ENCODE assay signal across 29 mouse cellular contexts in the genomic region with DNA sequence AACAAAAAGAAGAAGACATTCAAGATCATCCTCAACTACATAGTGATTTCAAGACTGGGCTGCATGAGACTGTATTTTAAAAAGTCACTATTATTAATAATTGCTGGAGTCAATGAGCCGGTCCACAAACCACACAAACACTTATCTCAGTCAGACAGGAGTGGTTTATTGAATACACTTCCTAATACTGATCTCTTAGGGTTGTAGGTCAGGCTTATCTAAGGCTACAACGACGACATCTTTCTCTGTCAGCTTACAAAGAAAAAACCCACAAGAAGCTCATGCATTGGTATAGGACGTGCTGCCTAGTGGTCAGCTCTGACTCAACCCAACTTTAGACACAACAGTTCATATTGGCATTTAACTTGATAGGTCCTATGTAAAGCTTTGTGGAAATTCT. TPM values are rescaled to one million over a fixed set of nuclear protein-coding genes. Genes with fewer than 3 reads are reported as not detected.
DNase-seq lines count a peak whose midpoint lies in the region; ATAC-seq lines count a peak whose summit lies in the region.
"Had no signal": no experiment of that assay in that cellular context is flagged by ENCODE, and none has a peak within 500 bp of the region (broad histone marks: within the 10 kb centered on the region; RNA-seq: fewer than 3 reads in every experiment).

No protein-coding gene starts in this region.

- no peak overlapping the region for H3K4me2 ChIP-seq in liver, embryonic 12.5 days
- no peak overlapping the region for H3K4me2 ChIP-seq in liver, embryonic 16.5 days (ENCODE audit: low read depth, low read length)
- H3K4me2 ChIP-seq: embryonic facial prominence, embryonic 15.5 days; heart, embryonic 12.5 days; hindbrain, embryonic 12.5 days had no signal

- H3K9ac ChIP-seq in liver, embryonic 12.5 days, result no peak overlapping the region
- H3K9ac ChIP-seq in liver, embryonic 16.5 days (ENCODE audit: low read depth, low read length), result no peak overlapping the region
- H3K9ac ChIP-seq: embryonic facial prominence, embryonic 15.5 days; heart, embryonic 12.5 days; hindbrain, embryonic 12.5 days had no signal

- DNase-seq in layer of hippocampus, adult 8-10 months (ENCODE audit: low spot score in 2 of 2), result no peak
- DNase-seq in left cerebral cortex, postnatal 36 days (ENCODE audit: low spot score in 2 of 2), result no peak
- DNase-seq in heart, adult 18-20 months, result no peak
- no peak for DNase-seq in hindbrain, embryonic 10.5 days (ENCODE audit: low spot score)
- DNase-seq: adrenal gland, postnatal 14 days; B cell, adult 2 months; cerebellum, adult 11-12 months; cerebellum, adult 9-10 months; cerebellum, postnatal 25 days; embryo, embryonic 11 days; gastrocnemius, adult 2 months had no signal

- H3K27ac ChIP-seq in liver, embryonic 12.5 days, result no peak overlapping the region
- no peak overlapping the region for H3K27ac ChIP-seq in liver, embryonic 16.5 days (ENCODE audit: low read length)
- H3K27ac ChIP-seq in hindbrain, embryonic 10.5 days, result no peak overlapping the region
- H3K27ac ChIP-seq: embryonic facial prominence, embryonic 15.5 days; forebrain, embryonic 10.5 days; gastrocnemius, adult 2 months; hindbrain, embryonic 12.5 days had no signal

- peak; percentile 95 for ATAC-seq in common myeloid progenitor, adult 5-6 weeks (replicated peaks; ENCODE audit: low read depth, poor library complexity, severe bottlenecking)
- peak; percentile 67 for ATAC-seq in liver, embryonic 12.5 days
- peak; percentile 37; the same call in 1 of the 2 replicates for ATAC-seq in liver, embryonic 16.5 days (ENCODE audit: low read depth)
- ATAC-seq: activated CD4-positive, CD25-positive, alpha-beta regulatory T cell, adult 4 months; CD4-positive, CD25-positive, alpha-beta regulatory T cell, adult 4 months; forebrain, embryonic 14.5 days; hindbrain, embryonic 16.5 days; inflammation-experienced regulatory T-cells, adult 6 months; Patski had no signal

- H3K4me1 ChIP-seq in liver, embryonic 12.5 days, result peaks cover 16% of the 10 kb centered on the region; the same call in 1 of the 2 replicates
- no peaks in the 10 kb centered on the region for H3K4me1 ChIP-seq in liver, embryonic 16.5 days (ENCODE audit: control insufficient read depth, low read depth, low read length)
- no peaks in the 10 kb centered on the region for H3K4me1 ChIP-seq in hindbrain, embryonic 10.5 days (replicated peaks)
- H3K4me1 ChIP-seq: embryonic facial prominence, embryonic 15.5 days; heart, embryonic 12.5 days had no signal

- intact Hi-C loops in left cerebral cortex, postnatal 36 days (cut with DNase I), result loop anchor here (5.0 kb wide), 1 partner anchor 37 kb away; no protein-coding TSS in a partner anchor

- peaks cover 13% of the 10 kb centered on the region; the same call in 1 of the 2 replicates for H3K27me3 ChIP-seq in liver, embryonic 12.5 days (replicated peaks)
- no peaks in the 10 kb centered on the region for H3K27me3 ChIP-seq in liver, embryonic 16.5 days (ENCODE audit: control insufficient read depth, insufficient read depth, low read depth, low read length)
- no peaks in the 10 kb centered on the region for H3K27me3 ChIP-seq in hindbrain, embryonic 10.5 days (ENCODE audit: insufficient read depth, poor library complexity, severe bottlenecking)
- H3K27me3 ChIP-seq: embryonic facial prominence, embryonic 15.5 days; heart, embryonic 12.5 days; hindbrain, embryonic 12.5 days; Patski had no signal

- no peaks in the 10 kb centered on the region for H3K9me3 ChIP-seq in liver, embryonic 12.5 days (replicated peaks)
- no peaks in the 10 kb centered on the region for H3K9me3 ChIP-seq in liver, embryonic 16.5 days (replicated peaks; ENCODE audit: control insufficient read depth, low read length)
- no peaks in the 10 kb centered on the region for H3K9me3 ChIP-seq in hindbrain, embryonic 10.5 days
- H3K9me3 ChIP-seq: embryonic facial prominence, embryonic 15.5 days; forebrain, embryonic 10.5 days; G1E; hindbrain, embryonic 12.5 days had no signal

- 12% methylated on average over 4 of the region's 4 CpGs for WGBS in liver, embryonic 12.5 days (ENCODE audit: insufficient replicate concordance)
- 15% methylated on average over 4 of the region's 4 CpGs for WGBS in liver, embryonic 16.5 days (ENCODE audit: insufficient replicate concordance)
- WGBS in hindbrain, embryonic 10.5 days, result 85% methylated on average over 4 of the region's 4 CpGs

- no peaks in the 10 kb centered on the region for H3K36me3 ChIP-seq in liver, embryonic 12.5 days
- no peaks in the 10 kb centered on the region for H3K36me3 ChIP-seq in liver, embryonic 16.5 days (ENCODE audit: control insufficient read depth, insufficient read depth)
- no peaks in the 10 kb centered on the region for H3K36me3 ChIP-seq in hindbrain, embryonic 10.5 days
- H3K36me3 ChIP-seq: embryonic facial prominence, embryonic 15.5 days; forebrain, embryonic 10.5 days; G1E; heart, embryonic 12.5 days; hindbrain, embryonic 12.5 days had no signal

- no peak overlapping the region for H3K4me3 ChIP-seq in liver, embryonic 12.5 days
- no peak overlapping the region for H3K4me3 ChIP-seq in liver, embryonic 16.5 days (ENCODE audit: low read depth, low read length)
- H3K4me3 ChIP-seq in hindbrain, embryonic 10.5 days, result no peak overlapping the region
- H3K4me3 ChIP-seq: embryonic facial prominence, embryonic 15.5 days; erythroblast, embryonic 14.5 days; forebrain, embryonic 10.5 days; gastrocnemius, adult 2 months; heart, embryonic 12.5 days; hindbrain, embryonic 12.5 days had no signal

RNA-seq across cellular contexts. Expression of gene Il17rd, which starts 14.1 kb away (rescaled TPM):
- total RNA-seq in common myeloid progenitor, adult 5-6 weeks (2017), result not detected in 2 replicates
- 0.27 and 0.32 TPM in 2 replicates for polyA plus RNA-seq in liver, embryonic 12.5 days (2016; fragmentation: Nextera tagmentation; extraction: Ambion mirVana)
- polyA plus RNA-seq in liver, embryonic 16.5 days (2015; fragmentation: Nextera tagmentation; extraction: Ambion mirVana), result 0.16 and 0.25 TPM in 2 replicates
- total RNA-seq in layer of hippocampus, adult 8-10 months (2022), result 1 to 10 TPM; 3.0 to 4.5 (median 3.5) TPM
- 1 to 10 TPM; 2.1 to 2.3 TPM for total RNA-seq in left cerebral cortex, postnatal 36 days (2021)
- 1 to 10 TPM; 3.7 to 4.1 TPM for total RNA-seq in heart, adult 18-20 months (2021)
- polyA plus RNA-seq in hindbrain, embryonic 10.5 days (2016; fragmentation: Nextera tagmentation; extraction: Ambion mirVana), result 4.0 and 6.5 TPM in 2 replicates
- polyA plus RNA-seq: G1E had no signal

RNA-seq across cellular contexts. Expression of gene Hesx1, which starts 30.4 kb away (rescaled TPM):
- total RNA-seq in common myeloid progenitor, adult 5-6 weeks (2017), result 1.2 TPM in 1 of 2 replicates, not detected in the other
- 16.0 and 16.8 TPM in 2 replicates for polyA plus RNA-seq in liver, embryonic 12.5 days (2016; fragmentation: Nextera tagmentation; extraction: Ambion mirVana)
- polyA plus RNA-seq in liver, embryonic 16.5 days (2015; fragmentation: Nextera tagmentation; extraction: Ambion mirVana), result 5.0 and 5.1 TPM in 2 replicates
- total RNA-seq in layer of hippocampus, adult 8-10 months (2022), result not detected
- total RNA-seq in left cerebral cortex, postnatal 36 days (2021), result not detected
- total RNA-seq in heart, adult 18-20 months (2021), result not detected
- polyA plus RNA-seq in hindbrain, embryonic 10.5 days (2016; fragmentation: Nextera tagmentation; extraction: Ambion mirVana), result 0.42 and 1.2 TPM in 2 replicates
- total RNA-seq: adrenal gland, adult 18-20 months; adrenal gland, postnatal 14 days; G1E; gastrocnemius, adult 2 months; heart, adult 8-10 months; heart, postnatal 25 days had no signal
- polyA plus RNA-seq: forebrain, embryonic 14.5 days; G1E; hindbrain, embryonic 12.5 days; Patski had no signal

RNA-seq across cellular contexts. Expression of gene Appl1, which starts 53.6 kb away (rescaled TPM):
- 27.9 and 38.3 TPM in 2 replicates for total RNA-seq in common myeloid progenitor, adult 5-6 weeks (2017)
- polyA plus RNA-seq in liver, embryonic 12.5 days (2016; fragmentation: Nextera tagmentation; extraction: Ambion mirVana), result 9.2 and 10.0 TPM in 2 replicates
- polyA plus RNA-seq in liver, embryonic 16.5 days (2015; fragmentation: Nextera tagmentation; extraction: Ambion mirVana), result 6.4 and 7.0 TPM in 2 replicates
- total RNA-seq in layer of hippocampus, adult 8-10 months (2022), result 10 to 100 TPM; 53.9 to 70.2 (median 62.1) TPM
- total RNA-seq in left cerebral cortex, postnatal 36 days (2021), result 10 to 100 TPM; 54.7 to 63.5 TPM
- 10 to 100 TPM; 13.9 to 16.6 TPM for total RNA-seq in heart, adult 18-20 months (2021)
- polyA plus RNA-seq in hindbrain, embryonic 10.5 days (2016; fragmentation: Nextera tagmentation; extraction: Ambion mirVana), result 26.6 and 29.8 TPM in 2 replicates

Comparison
In these comparisons a context has a peak if more than half of its experiments do, and no peak if none do; other contexts are left out.
1. ATAC-seq: peak in every context shown above with its lines; median percentile 95 in common myeloid progenitor, adult 5-6 weeks; 67 in liver, embryonic 12.5 days; 37 in liver, embryonic 16.5 days.